Mouse (Mus musculus) neural tube, embryonic 12.5 days (tissue): ENCODE data around the gene Gm26741. TPM values are rescaled to one million over a fixed set of nuclear protein-coding genes. Genes with fewer than 3 reads are reported as not detected.

Source experiments
- ATAC-seq: fragments of 200-750 bp; cut with Nextera tagmentation; 2 replicates; pipeline ENCODE4 v1.8.0; 2017; ENCODE audit warnings: low read depth, mild to moderate bottlenecking, moderate TSS enrichment, moderate library complexity; ENCODE audit not compliant: low FRiP score
- H3K27ac ChIP-seq: fragments of 300-500 bp; sonication (generic); 2 replicates; pipeline ENCODE4 v1.5.1; 2016
- H3K27me3 ChIP-seq: fragments of 300-500 bp; sonication (generic); replicated peaks from 2 replicates; pipeline ENCODE4 v1.6.1; 2016; ENCODE audit warnings: mild to moderate bottlenecking
- H3K36me3 ChIP-seq: fragments of 300-500 bp; sonication (generic); 2 replicates; pipeline ENCODE4 v1.6.1; 2016; ENCODE audit warnings: mild to moderate bottlenecking
- H3K4me1 ChIP-seq: fragments of 300-500 bp; sonication (generic); 2 replicates; pipeline ENCODE4 v1.6.1; 2016
- H3K4me2 ChIP-seq: fragments of 300-500 bp; sonication (generic); replicated peaks from 2 replicates; pipeline ENCODE4 v1.6.1; 2016; ENCODE audit warnings: mild to moderate bottlenecking
- H3K4me3 ChIP-seq: fragments of 300-500 bp; sonication (generic); 2 replicates; pipeline ENCODE4 v1.5.1; 2016
- H3K9ac ChIP-seq: fragments of 300-500 bp; sonication (generic); 2 replicates; pipeline ENCODE4 v1.6.1; 2016; ENCODE audit warnings: mild to moderate bottlenecking
- H3K9me3 ChIP-seq: fragments of 300-500 bp; sonication (generic); 2 replicates; pipeline ENCODE4 v1.6.1; 2016; ENCODE audit warnings: mild to moderate bottlenecking
- WGBS: fragments of 180-500 bp; shearing (Covaris S2); methylation state at CpG from one replicate; pipeline ENCODE4 v1.1.7; 2016; 5-methylcytosine and 5-hydroxymethylcytosine counted together
- polyA plus RNA-seq: library from polyadenylated mRNA; unstranded; fragments of >200 nt; fragmentation: Nextera tagmentation; extraction: Ambion mirVana; gene quantifications from 2 replicates; pipeline ENCODE4 v1.2.1, GENCODE M21; 2016

Gm26741 gene
- polyA plus RNA-seq, 1 experiment from 2014 or later, result not detected

GRCm38 (mm10) chr10:52376422-52376821 lies 17.9 kb downstream of the Gm26741 start:
- no peaks in the 10 kb centered on the region for H3K27me3 ChIP-seq
- no peak for ATAC-seq
- no peak overlapping the region for H3K27ac ChIP-seq
- H3K9ac ChIP-seq, result no peak overlapping the region
- no peaks in the 10 kb centered on the region for H3K9me3 ChIP-seq
- WGBS, result 96% methylated on average over 2 of the region's 2 CpGs
- peaks cover 5% of the 10 kb centered on the region; the same call in 1 of the 2 replicates for H3K4me1 ChIP-seq
- no peak overlapping the region for H3K4me2 ChIP-seq
- H3K4me3 ChIP-seq, result no peak overlapping the region
- H3K36me3 ChIP-seq, result no peaks in the 10 kb centered on the region

GRCm38 (mm10) chr10:52377813-52378212 lies 19.2 kb downstream of the Gm26741 start:
- Histone ChIP-seq H3K27me3 (no peaks in the 10 kb centered on the region), H3K4me2 (no peak overlapping the region), H3K4me1 (peaks cover 8% of the 10 kb centered on the region), H3K36me3 (no peaks in the 10 kb centered on the region), H3K27ac (no peak overlapping the region), H3K4me3 (no peak overlapping the region), H3K9ac (no peak overlapping the region), H3K9me3 (no peaks in the 10 kb centered on the region)
- no peak for ATAC-seq
- WGBS, result 98% methylated on average over 2 of the region's 2 CpGs

DNA sequence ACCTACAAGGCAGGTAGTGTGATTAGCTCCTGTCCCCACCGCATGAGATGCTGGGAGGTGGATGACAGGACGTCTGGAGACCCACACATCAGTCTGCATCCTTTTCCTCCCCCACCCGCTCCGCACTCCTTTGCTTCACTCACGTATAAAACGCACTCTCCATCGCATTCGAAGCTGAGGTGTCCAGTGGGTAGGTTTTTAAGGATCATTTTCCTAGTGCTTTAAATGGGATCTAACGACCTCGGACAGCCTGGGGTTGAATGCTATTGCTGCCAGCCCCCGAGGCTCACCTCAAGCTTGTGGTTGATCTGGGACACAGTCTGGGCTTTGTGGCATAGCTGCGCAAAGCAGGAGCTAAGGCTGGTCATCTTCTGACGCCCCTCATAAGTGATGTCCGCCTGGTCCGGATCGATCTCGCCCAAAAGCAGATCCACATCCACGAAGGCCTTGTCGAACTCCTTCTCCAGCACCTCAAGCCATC lies 22.8 kb downstream of the Gm26741 start:
- Histone ChIP-seq H3K27me3 (no peaks in the 10 kb centered on the region), H3K9me3 (no peaks in the 10 kb centered on the region), H3K4me1 (peaks cover 10% of the 10 kb centered on the region), H3K4me2 (peak overlapping the region; percentile 71), H3K27ac (peak overlapping the region; percentile 91), H3K36me3 (no peaks in the 10 kb centered on the region), H3K9ac (peak overlapping the region; percentile 89), H3K4me3 (peak overlapping the region; percentile 90)
- ATAC-seq, result peak; percentile 67
- WGBS, result under 1% methylated on average over 19 of the region's 19 CpGs

- H3K4me2 ChIP-seq, result peak within 1 kb of the TSS; percentile 71
- H3K4me1 ChIP-seq, result peaks cover 10% of the 10 kb centered on the region
- ATAC-seq, result peak; percentile 97
- peak within 1 kb of the TSS; percentile 89 for H3K9ac ChIP-seq
- WGBS, result 1% methylated on average over 70 of the region's 71 CpGs
- H3K9me3 ChIP-seq, result no peaks in the 10 kb centered on the region
- no peaks in the 10 kb centered on the region for H3K36me3 ChIP-seq
- H3K27me3 ChIP-seq, result no peaks in the 10 kb centered on the region
- peak within 1 kb of the TSS; percentile 91 for H3K27ac ChIP-seq
- H3K4me3 ChIP-seq, result peak within 1 kb of the TSS; percentile 90
Observed at GRCm38 (mm10) chr10:52381845-52382591, 23.5 kb downstream of the Gm26741 start, which contains the start of gene Gopc. Gene Gopc, minus strand, starts transcription at chr10:52382124.

DNA sequence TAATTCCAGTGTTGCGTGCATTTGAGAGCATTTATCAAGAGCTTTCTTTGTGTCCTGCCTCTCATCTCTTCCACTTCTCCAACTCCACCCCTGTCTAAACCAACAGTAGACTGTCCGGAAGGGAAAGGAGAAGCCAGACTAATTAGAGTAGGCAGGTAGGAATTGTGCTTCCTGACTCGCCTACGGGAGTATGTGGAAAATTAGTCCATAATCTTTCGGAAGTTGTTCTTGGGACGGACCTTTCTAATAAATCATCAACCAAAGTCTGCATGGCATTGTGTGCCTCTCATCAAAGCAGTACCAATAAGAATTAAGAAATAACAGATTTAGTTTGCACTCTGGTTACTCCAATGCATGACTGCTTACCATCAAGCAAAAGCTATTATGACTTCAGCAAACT lies 24.5 kb downstream of the Gm26741 start:
- H3K9me3 ChIP-seq, result no peaks in the 10 kb centered on the region
- H3K4me3 ChIP-seq, result no peak overlapping the region
- H3K36me3 ChIP-seq, result no peaks in the 10 kb centered on the region
- no peak overlapping the region for H3K9ac ChIP-seq
- peaks cover 10% of the 10 kb centered on the region for H3K4me1 ChIP-seq
- ATAC-seq, result no peak
- H3K4me2 ChIP-seq, result peak overlapping the region; percentile 71
- WGBS, result 83% methylated on average over 6 of the region's 6 CpGs
- H3K27me3 ChIP-seq, result no peaks in the 10 kb centered on the region
- H3K27ac ChIP-seq, result no peak overlapping the region

DNA sequence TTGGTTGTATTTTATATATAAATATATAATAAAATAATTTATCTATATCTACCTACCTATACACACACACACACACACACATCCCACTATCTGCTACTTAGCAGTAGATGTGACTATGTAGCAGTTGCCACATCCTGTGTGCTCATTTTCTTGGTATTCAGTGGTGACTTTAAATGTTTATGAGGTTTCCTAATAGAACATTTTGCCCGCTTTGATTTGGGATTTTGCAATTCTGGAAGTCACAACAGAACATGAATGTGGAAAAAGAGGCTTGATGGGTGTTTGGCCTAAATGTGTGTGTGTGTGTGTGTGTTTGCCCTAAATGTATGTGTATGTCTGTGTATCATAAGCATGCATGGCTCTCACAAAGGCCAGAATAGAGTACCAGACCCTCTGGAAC lies 25.0 kb downstream of the Gm26741 start:
- Histone ChIP-seq H3K9ac (no peak overlapping the region), H3K4me1 (peaks cover 10% of the 10 kb centered on the region), H3K27ac (no peak overlapping the region), H3K9me3 (no peaks in the 10 kb centered on the region), H3K4me3 (no peak overlapping the region), H3K4me2 (no peak overlapping the region), H3K36me3 (no peaks in the 10 kb centered on the region), H3K27me3 (no peaks in the 10 kb centered on the region)
- WGBS, result 91% methylated on average over 1 of the region's 1 CpGs
- no peak for ATAC-seq

DNA sequence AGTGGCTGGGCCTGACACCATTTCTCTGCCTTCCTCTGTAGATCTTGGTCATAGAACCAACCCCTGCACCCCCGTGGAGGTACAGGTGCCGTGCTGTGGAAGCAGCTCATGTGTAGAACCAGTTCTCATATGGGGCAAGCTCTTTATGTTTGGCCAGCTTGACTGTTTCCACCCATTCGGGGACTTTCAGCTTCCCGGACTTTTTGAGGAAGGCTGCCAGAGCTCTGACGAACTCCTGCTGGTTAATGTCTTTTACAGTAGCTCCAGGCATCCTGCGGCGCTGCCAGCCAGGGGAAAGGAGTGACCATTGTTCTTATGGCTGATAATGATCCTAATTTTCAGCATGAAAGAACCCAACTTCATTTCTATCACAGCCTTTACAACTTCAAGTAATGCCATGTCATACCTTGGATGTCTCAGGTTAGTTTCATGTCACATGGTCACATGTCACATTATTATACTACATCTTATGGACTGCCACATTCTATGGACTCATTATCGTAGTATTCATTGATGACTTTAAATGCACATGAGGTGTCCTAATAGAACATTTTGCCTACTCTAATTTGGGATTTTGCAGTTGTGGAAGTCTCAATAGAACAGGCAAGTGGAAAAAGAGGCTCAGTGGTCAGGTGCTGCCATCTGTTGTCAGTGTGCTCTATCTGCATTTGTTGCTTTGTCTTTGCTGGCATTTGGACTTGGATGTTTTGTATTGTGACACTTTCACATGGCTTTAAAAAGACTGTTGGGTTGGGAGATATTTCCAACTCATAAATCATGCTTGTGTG lies 26.4 kb downstream of the Gm26741 start:
- Histone ChIP-seq H3K27ac (no peak overlapping the region), H3K4me2 (no peak overlapping the region), H3K9ac (no peak overlapping the region), H3K4me3 (no peak overlapping the region), H3K36me3 (no peaks in the 10 kb centered on the region), H3K27me3 (no peaks in the 10 kb centered on the region), H3K4me1 (peaks cover 5% of the 10 kb centered on the region; the same call in 1 of the 2 replicates), H3K9me3 (no peaks in the 10 kb centered on the region)
- ATAC-seq, result no peak
- whole genome bisulfite sequencing, result 34% methylated on average over 8 of the region's 8 CpGs

DNA sequence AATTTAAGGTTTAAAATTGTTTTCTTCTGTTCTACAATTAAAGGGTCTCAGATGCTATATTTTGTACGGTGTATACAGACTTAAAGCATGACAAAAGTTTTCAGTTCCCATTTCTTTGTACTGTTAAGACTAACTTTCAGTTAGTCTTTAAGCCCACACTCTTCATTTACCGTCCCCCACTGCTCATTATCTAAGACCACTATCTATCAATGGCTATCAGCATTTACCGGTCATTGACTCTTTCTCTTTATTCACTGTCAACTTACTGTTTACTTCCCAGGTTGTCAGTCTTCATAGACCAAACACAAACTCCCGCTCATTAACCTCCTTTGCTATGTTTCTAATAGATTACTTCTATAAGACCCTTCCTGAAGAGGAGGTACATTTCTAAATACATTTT lies 28.6 kb downstream of the Gm26741 start:
- H3K4me3 ChIP-seq, result no peak overlapping the region
- H3K27ac ChIP-seq, result no peak overlapping the region
- no peak for ATAC-seq
- H3K4me2 ChIP-seq, result no peak overlapping the region
- H3K27me3 ChIP-seq, result no peaks in the 10 kb centered on the region
- no peaks in the 10 kb centered on the region for H3K36me3 ChIP-seq
- H3K4me1 ChIP-seq, result peaks cover 5% of the 10 kb centered on the region; the same call in 1 of the 2 replicates
- 79% methylated on average over 4 of the region's 4 CpGs for WGBS
- H3K9me3 ChIP-seq, result no peaks in the 10 kb centered on the region
- H3K9ac ChIP-seq, result no peak overlapping the region

DNA sequence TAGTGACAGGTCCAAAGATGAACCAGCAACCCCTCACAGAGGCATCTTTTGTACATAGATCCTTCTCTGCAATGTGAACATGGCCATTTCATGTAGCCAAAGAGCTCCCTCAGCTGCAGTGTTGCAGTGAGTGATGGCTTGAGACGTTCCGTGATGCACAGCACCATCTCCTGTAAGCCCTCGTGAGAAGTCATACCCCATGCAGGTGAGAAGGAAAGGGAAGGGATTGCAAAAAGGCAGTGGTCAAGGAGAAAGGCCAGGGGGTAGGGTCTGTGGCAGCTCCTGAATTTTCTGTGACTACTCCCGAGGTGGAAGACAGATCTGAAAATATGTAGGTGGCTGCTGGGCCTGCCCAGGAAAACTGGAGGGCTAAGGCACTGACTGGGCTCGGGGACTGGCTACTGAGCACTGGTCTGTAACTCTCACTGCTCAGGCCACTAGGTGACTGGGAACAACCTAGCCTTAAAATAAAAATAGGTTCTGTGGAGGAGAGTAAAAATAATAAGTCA lies 30.4 kb downstream of the Gm26741 start, which contains the start of gene Nepn:
TSS of gene Nepn (plus strand) at position 51 of the 509 bp plus-strand sequence.
- Histone ChIP-seq H3K4me3 (no peak within 1 kb of the TSS), H3K4me2 (no peak within 1 kb of the TSS), H3K27ac (no peak within 1 kb of the TSS), H3K9me3 (no peaks in the 10 kb centered on the region), H3K27me3 (no peaks in the 10 kb centered on the region), H3K36me3 (no peaks in the 10 kb centered on the region), H3K4me1 (no peaks in the 10 kb centered on the region), H3K9ac (no peak within 1 kb of the TSS)
- ATAC-seq, result no peak
- 77% methylated on average over 5 of the region's 5 CpGs for WGBS

DNA sequence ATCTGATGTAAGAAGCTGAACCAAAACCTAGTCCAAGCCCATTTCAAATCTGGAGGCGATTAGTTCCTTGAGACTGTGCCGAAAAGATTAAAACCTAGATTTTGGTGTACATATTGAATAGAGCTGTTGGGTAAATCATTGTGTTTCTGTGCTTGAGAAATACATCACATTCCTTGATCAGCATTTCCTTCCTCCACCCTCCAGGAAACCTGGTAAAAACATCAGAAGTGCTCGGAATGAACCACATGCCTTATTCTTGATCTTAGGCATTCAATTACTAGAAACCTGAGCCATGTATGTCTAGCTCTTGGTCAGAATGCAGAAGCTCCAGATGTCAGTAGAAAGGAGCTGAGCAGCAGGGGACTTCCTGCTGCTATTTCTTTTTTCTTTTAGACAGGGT lies 30.9 kb downstream of the Gm26741 start:
- WGBS, result 83% methylated on average over 3 of the region's 3 CpGs

GRCm38 (mm10) chr10:52391208-52391607 lies 32.6 kb downstream of the Gm26741 start:
- Histone ChIP-seq H3K4me1 (no peaks in the 10 kb centered on the region), H3K4me2 (no peak overlapping the region), H3K27me3 (no peaks in the 10 kb centered on the region), H3K9me3 (no peaks in the 10 kb centered on the region), H3K4me3 (no peak overlapping the region), H3K27ac (no peak overlapping the region), H3K9ac (no peak overlapping the region), H3K36me3 (no peaks in the 10 kb centered on the region)
- no peak for ATAC-seq
- WGBS, result 71% methylated on average over 2 of the region's 2 CpGs

More for the DNA sequence above, 30.9 kb downstream of the Gm26741 start:
- no peak overlapping the region for H3K9ac ChIP-seq
- H3K4me2 ChIP-seq, result no peak overlapping the region
- no peaks in the 10 kb centered on the region for H3K27me3 ChIP-seq
- no peak for ATAC-seq
- no peaks in the 10 kb centered on the region for H3K4me1 ChIP-seq
- H3K4me3 ChIP-seq, result no peak overlapping the region
- H3K9me3 ChIP-seq, result no peaks in the 10 kb centered on the region
- no peaks in the 10 kb centered on the region for H3K36me3 ChIP-seq
- H3K27ac ChIP-seq, result no peak overlapping the region

DNA sequence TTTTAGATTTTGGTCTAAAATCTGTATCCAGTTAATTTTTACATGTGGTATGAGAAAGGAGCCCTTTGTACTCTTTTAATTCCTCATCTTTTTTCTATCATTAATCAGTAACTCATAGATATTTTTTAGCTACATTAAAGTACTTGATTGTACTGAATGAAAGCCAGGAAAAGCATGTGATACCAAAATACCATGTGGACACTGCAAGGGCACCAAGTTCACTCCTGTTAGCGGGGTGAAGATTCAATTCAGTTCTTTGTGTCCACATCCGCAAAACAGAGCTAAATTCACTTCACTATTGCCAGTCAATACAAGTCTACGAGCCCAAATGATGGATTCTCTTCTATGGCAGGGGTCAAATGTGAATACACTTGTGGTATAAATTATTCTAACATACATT lies 38.1 kb downstream of the Gm26741 start:
- 89% methylated on average over 3 of the region's 3 CpGs for WGBS
- ATAC-seq, result no peak
- Histone ChIP-seq H3K9ac (no peak overlapping the region), H3K9me3 (no peaks in the 10 kb centered on the region), H3K36me3 (no peaks in the 10 kb centered on the region), H3K4me3 (no peak overlapping the region), H3K27ac (no peak overlapping the region), H3K27me3 (no peaks in the 10 kb centered on the region), H3K4me1 (no peaks in the 10 kb centered on the region), H3K4me2 (no peak overlapping the region)
